Mouse (Mus musculus) myocyte (in vitro differentiated cells): ENCODE results near the gene Dusp13. TPM values are rescaled to one million over a fixed set of nuclear protein-coding genes. Genes with fewer than 3 reads are reported as not detected.

ENCODE experiments used
- polyA plus RNA-seq: library from polyadenylated mRNA; unstranded; fragments of >200 nt; fragmentation: generic; extraction: Trizol; gene quantifications from one replicate; pipeline ENCODE4 v1.2.1, GENCODE M21; 2012; ENCODE audit warnings: missing spikeins

Dusp13 gene
- polyA plus RNA-seq, 1 experiment: 24.6 TPM

Other genes with a start within 250 kb of the Dusp13 start
- gene Dupd1, start 36.6 kb downstream of the Dusp13 start, polyA plus RNA-seq: 0.14 TPM
- 27.8 TPM for gene Samd8, start 650 bp downstream of the Dusp13 start, polyA plus RNA-seq
- 314 TPM for gene Vdac2, start 74.1 kb upstream of the Dusp13 start, polyA plus RNA-seq
- gene Comtd1, start 97.8 kb upstream of the Dusp13 start, polyA plus RNA-seq: 47.1 TPM
- gene Zfp503, start 238.4 kb upstream of the Dusp13 start, polyA plus RNA-seq: 5.4 TPM